Mouse (Mus musculus): ENCODE results near the gene Scaf4. TPM values are rescaled to one million over a fixed set of nuclear protein-coding genes. Genes with fewer than 3 reads are reported as not detected.

Scaf4 gene
- polyA plus RNA-seq, 1 experiment from 2014 or later, result 24.5 TPM

DNA sequence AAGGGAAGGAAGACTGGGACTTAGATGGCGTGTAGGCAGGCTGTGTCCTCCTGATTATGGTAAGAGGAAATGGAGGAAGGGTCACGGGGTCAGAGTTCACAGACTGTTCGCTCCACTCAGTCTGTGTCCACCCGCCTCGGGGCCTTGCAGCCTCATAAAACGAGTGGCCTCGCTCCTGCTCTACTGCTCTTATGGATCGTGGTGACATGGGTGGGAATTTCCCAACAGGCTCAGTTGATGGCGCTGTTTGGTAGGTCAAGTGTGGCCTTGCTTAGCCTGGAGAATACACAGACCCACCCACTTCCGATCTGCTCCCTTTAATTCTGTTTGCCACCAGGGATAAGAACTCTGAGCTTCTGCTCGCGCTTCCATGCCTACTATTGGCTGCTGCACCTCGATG lies 96.8 kb downstream of the Scaf4 start:
- Histone ChIP-seq H3K9ac (replicated peaks; ENCODE audit: low read length) (no peak overlapping the region), H3K4me1 (ENCODE audit: control insufficient read depth, insufficient read depth, low read length) (no peaks in the 10 kb centered on the region), H3K36me3 (replicated peaks; ENCODE audit: control insufficient read depth, insufficient read depth, low read depth, low read length) (no peaks in the 10 kb centered on the region), H3K4me3 (ENCODE audit: low read depth, low read length) (no peak overlapping the region), H3K27me3 (ENCODE audit: control insufficient read depth, insufficient read depth, low read length) (no peaks in the 10 kb centered on the region), H3K9me3 (replicated peaks; ENCODE audit: control insufficient read depth, low read length) (no peaks in the 10 kb centered on the region), H3K4me2 (ENCODE audit: low read depth, low read length) (no peak overlapping the region), H3K27ac (replicated peaks; ENCODE audit: low read depth, low read length) (no peak overlapping the region)
- WGBS, result 27% methylated on average over 13 of the region's 13 CpGs
- peak; percentile 54 for DNase-seq (ENCODE audit: low spot score)
- peak; percentile 63; the same call in 1 of the 2 replicates for ATAC-seq (replicated peaks; ENCODE audit: insufficient number of reproducible peaks, low FRiP score, low TSS enrichment, low read depth)

DNA sequence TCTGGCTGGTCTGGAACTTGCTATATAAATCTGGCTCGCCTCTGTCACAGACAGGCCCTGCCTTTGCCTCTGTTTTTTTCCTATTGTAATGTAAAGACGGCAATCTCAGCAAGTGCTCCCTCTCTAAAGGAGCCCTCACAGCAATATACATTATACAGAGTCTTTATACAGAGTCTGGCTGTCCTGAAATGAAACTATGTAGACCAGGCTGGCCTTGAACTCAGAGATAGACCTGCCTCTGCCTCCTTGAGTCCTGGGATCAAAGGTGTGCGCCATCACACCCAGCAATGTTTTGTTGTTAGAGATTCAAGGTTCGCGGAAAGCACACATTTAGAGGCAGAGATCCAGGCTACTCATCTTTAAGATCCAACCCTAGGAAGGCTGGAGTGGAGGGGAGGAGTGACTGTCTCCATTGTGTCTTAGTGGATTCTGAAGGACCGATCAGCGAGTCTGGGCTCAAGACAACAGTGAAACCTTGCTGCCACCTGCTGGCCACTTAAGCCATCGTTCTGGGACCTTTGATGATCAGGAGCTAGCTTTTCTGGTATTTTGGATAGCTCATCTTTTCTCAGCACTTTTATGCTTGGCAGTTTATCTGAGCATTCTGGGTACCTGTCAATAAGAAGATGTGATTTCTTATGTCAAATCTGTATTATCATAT lies 98.2 kb downstream of the Scaf4 start:
- H3K4me2 ChIP-seq (ENCODE audit: low read depth, low read length), result no peak overlapping the region
- DNase-seq (ENCODE audit: low spot score) (peak; percentile 90), ATAC-seq (replicated peaks; ENCODE audit: insufficient number of reproducible peaks, low FRiP score, low TSS enrichment, low read depth) (0 out of 2 replicates have a peak, but pooled peaks have one; percentile 22)
- no peaks in the 10 kb centered on the region for H3K9me3 ChIP-seq (replicated peaks; ENCODE audit: control insufficient read depth, low read length)
- H3K4me1 ChIP-seq (ENCODE audit: control insufficient read depth, insufficient read depth, low read length), result no peaks in the 10 kb centered on the region
- WGBS, result 42% methylated on average over 8 of the region's 8 CpGs
- no peak overlapping the region for H3K9ac ChIP-seq (replicated peaks; ENCODE audit: low read length)
- H3K36me3 ChIP-seq (replicated peaks; ENCODE audit: control insufficient read depth, insufficient read depth, low read depth, low read length), result no peaks in the 10 kb centered on the region
- H3K4me3 ChIP-seq (ENCODE audit: low read depth, low read length), result no peak overlapping the region
- H3K27me3 ChIP-seq (ENCODE audit: control insufficient read depth, insufficient read depth, low read length), result no peaks in the 10 kb centered on the region
- H3K27ac ChIP-seq (replicated peaks; ENCODE audit: low read depth, low read length), result no peak overlapping the region

DNA sequence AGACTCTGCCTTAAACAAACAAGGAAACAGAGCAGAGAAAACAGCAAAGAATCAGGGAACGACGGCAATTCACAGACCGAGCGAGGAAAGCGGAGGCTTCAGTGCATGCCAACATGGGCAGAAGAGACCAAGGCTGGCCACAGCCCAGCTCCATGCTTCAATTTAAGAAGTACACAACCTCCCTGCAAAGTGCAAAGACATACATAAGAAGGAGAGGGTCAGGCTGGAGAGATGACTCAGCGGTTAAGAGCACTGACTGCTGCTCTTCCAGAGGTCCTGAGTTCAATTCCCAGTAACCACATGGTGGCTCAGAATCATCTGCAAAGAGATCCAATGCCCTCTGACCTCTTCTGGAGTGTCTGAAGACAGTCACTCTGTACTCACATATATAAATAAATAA lies 100.2 kb downstream of the Scaf4 start:
- H3K27ac ChIP-seq (replicated peaks; ENCODE audit: low read depth, low read length), result no peak overlapping the region
- no peak overlapping the region for H3K4me2 ChIP-seq (ENCODE audit: low read depth, low read length)
- H3K36me3 ChIP-seq (replicated peaks; ENCODE audit: control insufficient read depth, insufficient read depth, low read depth, low read length), result no peaks in the 10 kb centered on the region
- H3K27me3 ChIP-seq (ENCODE audit: control insufficient read depth, insufficient read depth, low read length), result no peaks in the 10 kb centered on the region
- WGBS, result 74% methylated on average over 6 of the region's 6 CpGs
- no peak overlapping the region for H3K9ac ChIP-seq (replicated peaks; ENCODE audit: low read length)
- H3K4me3 ChIP-seq (ENCODE audit: low read depth, low read length), result no peak overlapping the region
- no peaks in the 10 kb centered on the region for H3K9me3 ChIP-seq (replicated peaks; ENCODE audit: control insufficient read depth, low read length)
- no peak for ATAC-seq (replicated peaks; ENCODE audit: insufficient number of reproducible peaks, low FRiP score, low TSS enrichment, low read depth)
- DNase-seq (ENCODE audit: low spot score), result no peak
- H3K4me1 ChIP-seq (ENCODE audit: control insufficient read depth, insufficient read depth, low read length), result no peaks in the 10 kb centered on the region

GRCm38 (mm10) chr16:90181673-90182072 lies 102.6 kb downstream of the Scaf4 start:
- DNase-seq (ENCODE audit: low spot score) (no peak), ATAC-seq (replicated peaks; ENCODE audit: insufficient number of reproducible peaks, low FRiP score, low TSS enrichment, low read depth) (no peak)
- Histone ChIP-seq H3K9ac (replicated peaks; ENCODE audit: low read length) (no peak overlapping the region), H3K27ac (replicated peaks; ENCODE audit: low read depth, low read length) (no peak overlapping the region), H3K27me3 (ENCODE audit: control insufficient read depth, insufficient read depth, low read length) (no peaks in the 10 kb centered on the region), H3K4me3 (ENCODE audit: low read depth, low read length) (no peak overlapping the region), H3K9me3 (replicated peaks; ENCODE audit: control insufficient read depth, low read length) (no peaks in the 10 kb centered on the region), H3K36me3 (replicated peaks; ENCODE audit: control insufficient read depth, insufficient read depth, low read depth, low read length) (no peaks in the 10 kb centered on the region), H3K4me2 (ENCODE audit: low read depth, low read length) (no peak overlapping the region), H3K4me1 (ENCODE audit: control insufficient read depth, insufficient read depth, low read length) (no peaks in the 10 kb centered on the region)
- WGBS, result 89% methylated on average over 8 of the region's 8 CpGs

- H3K4me1 ChIP-seq (ENCODE audit: control insufficient read depth, insufficient read depth, low read length), result no peaks in the 10 kb centered on the region
- H3K9me3 ChIP-seq (replicated peaks; ENCODE audit: control insufficient read depth, low read length), result no peaks in the 10 kb centered on the region
- no peak for DNase-seq (ENCODE audit: low spot score)
- H3K4me3 ChIP-seq (ENCODE audit: low read depth, low read length), result no peak overlapping the region
- H3K36me3 ChIP-seq (replicated peaks; ENCODE audit: control insufficient read depth, insufficient read depth, low read depth, low read length), result no peaks in the 10 kb centered on the region
- H3K4me2 ChIP-seq (ENCODE audit: low read depth, low read length), result no peak overlapping the region
- no peak overlapping the region for H3K27ac ChIP-seq (replicated peaks; ENCODE audit: low read depth, low read length)
- H3K9ac ChIP-seq (replicated peaks; ENCODE audit: low read length), result no peak overlapping the region
- WGBS, result 79% methylated on average over 6 of the region's 6 CpGs
- ATAC-seq (replicated peaks; ENCODE audit: insufficient number of reproducible peaks, low FRiP score, low TSS enrichment, low read depth), result no peak
- no peaks in the 10 kb centered on the region for H3K27me3 ChIP-seq (ENCODE audit: control insufficient read depth, insufficient read depth, low read length)
These were observed 103.3 kb downstream of the Scaf4 start for GRCm38 (mm10) chr16:90180975-90181374.

DNA sequence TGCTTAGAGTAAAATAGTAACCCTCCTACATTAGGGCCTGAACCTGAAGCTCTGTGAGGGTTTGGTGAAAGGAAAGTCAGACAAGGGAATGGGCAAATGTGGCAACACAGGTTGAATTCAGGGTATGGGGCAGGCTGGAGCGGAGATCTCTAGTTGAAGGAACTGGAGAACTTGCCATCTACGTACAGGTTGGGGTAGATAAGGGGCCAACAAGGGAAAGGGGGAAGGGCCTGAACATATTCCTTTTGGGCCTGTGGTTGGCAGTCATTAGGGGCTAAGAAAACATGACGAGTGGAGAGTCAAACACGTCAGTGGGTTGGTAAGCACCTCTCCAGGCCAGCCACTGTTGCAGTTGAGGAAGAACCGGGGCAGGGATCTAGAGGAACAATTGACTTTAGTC lies 104.4 kb downstream of the Scaf4 start:
- no peak overlapping the region for H3K27ac ChIP-seq (replicated peaks; ENCODE audit: low read depth, low read length)
- ATAC-seq (replicated peaks; ENCODE audit: insufficient number of reproducible peaks, low FRiP score, low TSS enrichment, low read depth) (no peak), DNase-seq (ENCODE audit: low spot score) (no peak)
- no peak overlapping the region for H3K9ac ChIP-seq (replicated peaks; ENCODE audit: low read length)
- no peaks in the 10 kb centered on the region for H3K4me1 ChIP-seq (ENCODE audit: control insufficient read depth, insufficient read depth, low read length)
- H3K4me3 ChIP-seq (ENCODE audit: low read depth, low read length), result no peak overlapping the region
- H3K9me3 ChIP-seq (replicated peaks; ENCODE audit: control insufficient read depth, low read length), result no peaks in the 10 kb centered on the region
- WGBS, result 88% methylated on average over 5 of the region's 5 CpGs
- H3K27me3 ChIP-seq (ENCODE audit: control insufficient read depth, insufficient read depth, low read length), result no peaks in the 10 kb centered on the region
- no peaks in the 10 kb centered on the region for H3K36me3 ChIP-seq (replicated peaks; ENCODE audit: control insufficient read depth, insufficient read depth, low read depth, low read length)
- no peak overlapping the region for H3K4me2 ChIP-seq (ENCODE audit: low read depth, low read length)

GRCm38 (mm10) chr16:90178404-90178803 lies 105.9 kb downstream of the Scaf4 start:
- H3K4me1 ChIP-seq (ENCODE audit: control insufficient read depth, insufficient read depth, low read length), result no peaks in the 10 kb centered on the region
- no peak overlapping the region for H3K9ac ChIP-seq (replicated peaks; ENCODE audit: low read length)
- no peaks in the 10 kb centered on the region for H3K36me3 ChIP-seq (replicated peaks; ENCODE audit: control insufficient read depth, insufficient read depth, low read depth, low read length)
- DNase-seq (ENCODE audit: low spot score), result no peak
- H3K27me3 ChIP-seq (ENCODE audit: control insufficient read depth, insufficient read depth, low read length), result no peaks in the 10 kb centered on the region
- no peak overlapping the region for H3K27ac ChIP-seq (replicated peaks; ENCODE audit: low read depth, low read length)
- no peak overlapping the region for H3K4me2 ChIP-seq (ENCODE audit: low read depth, low read length)
- no peaks in the 10 kb centered on the region for H3K9me3 ChIP-seq (replicated peaks; ENCODE audit: control insufficient read depth, low read length)
- 90% methylated on average over 3 of the region's 3 CpGs for WGBS
- ATAC-seq (replicated peaks; ENCODE audit: insufficient number of reproducible peaks, low FRiP score, low TSS enrichment, low read depth), result no peak
- H3K4me3 ChIP-seq (ENCODE audit: low read depth, low read length), result no peak overlapping the region

- Histone ChIP-seq H3K9me3 (replicated peaks; ENCODE audit: control insufficient read depth, low read length) (no peaks in the 10 kb centered on the region), H3K27ac (replicated peaks; ENCODE audit: low read depth, low read length) (no peak overlapping the region), H3K27me3 (ENCODE audit: control insufficient read depth, insufficient read depth, low read length) (no peaks in the 10 kb centered on the region), H3K4me1 (ENCODE audit: control insufficient read depth, insufficient read depth, low read length) (no peaks in the 10 kb centered on the region), H3K4me3 (ENCODE audit: low read depth, low read length) (no peak overlapping the region), H3K36me3 (replicated peaks; ENCODE audit: control insufficient read depth, insufficient read depth, low read depth, low read length) (no peaks in the 10 kb centered on the region), H3K4me2 (ENCODE audit: low read depth, low read length) (no peak overlapping the region), H3K9ac (replicated peaks; ENCODE audit: low read length) (no peak overlapping the region)
- ATAC-seq (replicated peaks; ENCODE audit: insufficient number of reproducible peaks, low FRiP score, low TSS enrichment, low read depth) (no peak), DNase-seq (ENCODE audit: low spot score) (no peak)
- WGBS, result 84% methylated on average over 8 of the region's 8 CpGs
These were observed 106.9 kb downstream of the Scaf4 start for GRCm38 (mm10) chr16:90177425-90177824.

Measured in embryonic facial prominence, embryonic 11.5 days (tissue).